Mouse (Mus musculus) hindbrain, embryonic 11.5 days (tissue): ENCODE measurements around the gene Snrpb2. TPM values are rescaled to one million over a fixed set of nuclear protein-coding genes. Genes with fewer than 3 reads are reported as not detected.
A peak's percentile ranks its signal among the peaks of the same experiment; 100 is the strongest.

Source experiments
- ATAC-seq: fragments of 200-750 bp; cut with Nextera tagmentation; 2 replicates; pipeline ENCODE4 v1.8.0; 2017; ENCODE audit warnings: mild to moderate bottlenecking, moderate TSS enrichment, moderate library complexity; ENCODE audit not compliant: low FRiP score
- DNase-seq: peaks from one replicate; pipeline ENCODE4 v3.0.0-alpha.2; 2015; ENCODE audit warnings: low spot score
- H3K27ac ChIP-seq: fragments of 300-500 bp; sonication (generic); 2 replicates; pipeline ENCODE4 v1.5.1; 2014; ENCODE audit warnings: mild to moderate bottlenecking, low read depth, low read length
- H3K27me3 ChIP-seq: fragments of 300-500 bp; sonication (generic); 2 replicates; pipeline ENCODE4 v1.6.1; 2014; ENCODE audit warnings: mild to moderate bottlenecking, low read length, moderate library complexity, mixed read lengths; ENCODE audit not compliant: control insufficient read depth, insufficient read depth
- H3K36me3 ChIP-seq: fragments of 300-500 bp; sonication (generic); 2 replicates; pipeline ENCODE4 v1.6.1; 2014; ENCODE audit warnings: mild to moderate bottlenecking, low read length, moderate library complexity, mixed read lengths; ENCODE audit not compliant: control insufficient read depth, insufficient read depth
- H3K4me1 ChIP-seq: fragments of 300-500 bp; sonication (generic); replicated peaks from 2 replicates; pipeline ENCODE4 v1.6.1; 2014; ENCODE audit warnings: low read length, mixed read lengths; ENCODE audit not compliant: control insufficient read depth, insufficient read depth
- H3K4me2 ChIP-seq: fragments of 300-500 bp; sonication (generic); replicated peaks from 2 replicates; pipeline ENCODE4 v1.6.1; 2014; ENCODE audit warnings: mild to moderate bottlenecking, low read depth, low read length
- H3K4me3 ChIP-seq: fragments of 300-500 bp; sonication (generic); 2 replicates; pipeline ENCODE4 v1.5.1; 2014; ENCODE audit warnings: low read depth, low read length
- H3K9ac ChIP-seq: fragments of 300-500 bp; sonication (generic); 2 replicates; pipeline ENCODE4 v1.6.1; 2014; ENCODE audit warnings: low read depth, low read length
- H3K9me3 ChIP-seq: fragments of 300-500 bp; sonication (generic); 2 replicates; pipeline ENCODE4 v1.6.1; 2016; ENCODE audit warnings: low read length; ENCODE audit not compliant: control insufficient read depth
- WGBS: fragments of 180-500 bp; shearing (Covaris S2); extraction: QIAGEN DNeasy Blood & Tissue Kit; methylation state at CpG from one replicate; pipeline ENCODE4 v1.1.7; 2014; 5-methylcytosine and 5-hydroxymethylcytosine counted together
- polyA plus RNA-seq: library from polyadenylated mRNA; unstranded; fragments of >200 nt; fragmentation: Nextera tagmentation; extraction: Ambion mirVana; gene quantifications from 2 replicates; pipeline ENCODE4 v1.2.1, GENCODE M21; 2014

The Snrpb2 gene
- 121 and 128 TPM in 2 replicates for polyA plus RNA-seq

GRCm38 (mm10) chr2:143062812-143063792 lies at the start of gene Snrpb2:
Snrpb2 (plus strand) TSS chr2:143063039.
- ATAC-seq: peak; percentile 93
- Histone ChIP-seq H3K4me1 (no peaks in the 10 kb centered on the region), H3K27me3 (no peaks in the 10 kb centered on the region), H3K36me3 (no peaks in the 10 kb centered on the region), H3K9me3 (no peaks in the 10 kb centered on the region), H3K4me3 (peak within 1 kb of the TSS; percentile 83), H3K4me2 (peak within 1 kb of the TSS; percentile 83), H3K9ac (peak within 1 kb of the TSS; percentile 67), H3K27ac (no peak within 1 kb of the TSS)
- peak; percentile 95 for DNase-seq
- WGBS: 1% methylated on average over 55 of the region's 55 CpGs

GRCm38 (mm10) chr2:143013057-143013456 lies 49.8 kb upstream of the Snrpb2 start:
- ATAC-seq: no peak
- Histone ChIP-seq H3K27me3 (no peaks in the 10 kb centered on the region), H3K36me3 (no peaks in the 10 kb centered on the region), H3K9ac (no peak overlapping the region), H3K27ac (no peak overlapping the region), H3K4me1 (no peaks in the 10 kb centered on the region), H3K4me3 (no peak overlapping the region), H3K4me2 (no peak overlapping the region), H3K9me3 (no peaks in the 10 kb centered on the region)
- WGBS: 82% methylated on average over 5 of the region's 5 CpGs
- DNase-seq: no peak

- H3K4me1 ChIP-seq: no peaks in the 10 kb centered on the region
- DNase-seq (no peak), ATAC-seq (no peak)
- no peak overlapping the region for H3K9ac ChIP-seq
- no peak overlapping the region for H3K27ac ChIP-seq
- no peaks in the 10 kb centered on the region for H3K27me3 ChIP-seq
- H3K4me2 ChIP-seq: no peak overlapping the region
- no peaks in the 10 kb centered on the region for H3K9me3 ChIP-seq
- H3K36me3 ChIP-seq: no peaks in the 10 kb centered on the region
- no peak overlapping the region for H3K4me3 ChIP-seq
- 93% methylated on average over 8 of the region's 8 CpGs for WGBS
Observed at GRCm38 (mm10) chr2:143018084-143018483, 44.8 kb upstream of the Snrpb2 start.

- 44% methylated on average over 5 of the region's 5 CpGs for WGBS
- no peak for ATAC-seq
Observed at GRCm38 (mm10) chr2:143018591-143019130, 44.2 kb upstream of the Snrpb2 start.

GRCm38 (mm10) chr2:143019727-143020126 lies 43.1 kb upstream of the Snrpb2 start:
- no peaks in the 10 kb centered on the region for H3K36me3 ChIP-seq
- 40% methylated on average over 2 of the region's 2 CpGs for WGBS
- DNase-seq: no peak

More at GRCm38 (mm10) chr2:143018591-143019130, 44.2 kb upstream of the Snrpb2 start:
- no peak for DNase-seq
- H3K27ac ChIP-seq: no peak overlapping the region
- H3K4me2 ChIP-seq: no peak overlapping the region
- H3K27me3 ChIP-seq: no peaks in the 10 kb centered on the region
- no peak overlapping the region for H3K4me3 ChIP-seq
- H3K9ac ChIP-seq: no peak overlapping the region
- no peaks in the 10 kb centered on the region for H3K36me3 ChIP-seq
- H3K9me3 ChIP-seq: no peaks in the 10 kb centered on the region
- no peaks in the 10 kb centered on the region for H3K4me1 ChIP-seq

GRCm38 (mm10) chr2:143023331-143023730 lies 39.5 kb upstream of the Snrpb2 start:
- no peak overlapping the region for H3K27ac ChIP-seq
- no peaks in the 10 kb centered on the region for H3K36me3 ChIP-seq
- no peak overlapping the region for H3K4me3 ChIP-seq
- WGBS: 91% methylated on average over 2 of the region's 2 CpGs
- no peak overlapping the region for H3K9ac ChIP-seq
- ATAC-seq (no peak), DNase-seq (no peak)
- no peaks in the 10 kb centered on the region for H3K9me3 ChIP-seq
- no peak overlapping the region for H3K4me2 ChIP-seq
- no peaks in the 10 kb centered on the region for H3K27me3 ChIP-seq
- no peaks in the 10 kb centered on the region for H3K4me1 ChIP-seq

More at GRCm38 (mm10) chr2:143019727-143020126, 43.1 kb upstream of the Snrpb2 start:
- no peaks in the 10 kb centered on the region for H3K27me3 ChIP-seq
- H3K4me3 ChIP-seq: no peak overlapping the region
- H3K27ac ChIP-seq: no peak overlapping the region
- H3K9ac ChIP-seq: no peak overlapping the region
- no peak for ATAC-seq
- H3K4me1 ChIP-seq: no peaks in the 10 kb centered on the region
- no peaks in the 10 kb centered on the region for H3K9me3 ChIP-seq
- no peak overlapping the region for H3K4me2 ChIP-seq

GRCm38 (mm10) chr2:143024226-143024625 lies 38.6 kb upstream of the Snrpb2 start:
- Histone ChIP-seq H3K27ac (no peak overlapping the region), H3K4me1 (no peaks in the 10 kb centered on the region), H3K27me3 (no peaks in the 10 kb centered on the region), H3K36me3 (no peaks in the 10 kb centered on the region), H3K4me2 (no peak overlapping the region), H3K4me3 (no peak overlapping the region), H3K9me3 (no peaks in the 10 kb centered on the region), H3K9ac (no peak overlapping the region)
- 83% methylated on average over 4 of the region's 4 CpGs for WGBS
- ATAC-seq (no peak), DNase-seq (no peak)

GRCm38 (mm10) chr2:143031283-143031682 lies 31.6 kb upstream of the Snrpb2 start:
- Histone ChIP-seq H3K9ac (no peak overlapping the region), H3K36me3 (no peaks in the 10 kb centered on the region), H3K27me3 (no peaks in the 10 kb centered on the region), H3K9me3 (no peaks in the 10 kb centered on the region), H3K4me1 (no peaks in the 10 kb centered on the region), H3K27ac (no peak overlapping the region), H3K4me3 (no peak overlapping the region), H3K4me2 (no peak overlapping the region)
- no peak for ATAC-seq
- DNase-seq: no peak
- WGBS: 89% methylated on average over 1 of the region's 1 CpGs
